Mouse (Mus musculus): Measurements from ENCODE around the gene Esr1.
"Not testable (repeated sequence)": the region's sequence is repeated elsewhere in the genome, so short reads cannot be mapped to it uniquely, and the experiment has no call there.

The Esr1 gene

GRCm38 (mm10) chr10:4619426-4619825, 8.0 kb downstream of the Esr1 start:
- CTCF ChIA-PET = not testable (repeated sequence)

GRCm38 (mm10) chr10:4620596-4621504, 9.5 kb downstream of the Esr1 start:
- CTCF ChIA-PET = no interaction called here

- CTCF ChIA-PET = no interaction called here
These were observed 10.1 kb downstream of the Esr1 start for GRCm38 (mm10) chr10:4621505-4621815.

GRCm38 (mm10) chr10:4623319-4623718, 11.9 kb downstream of the Esr1 start:
- CTCF ChIA-PET = no interaction called here

GRCm38 (mm10) chr10:4624581-4624980, 13.2 kb downstream of the Esr1 start:
- CTCF ChIA-PET = no interaction called here

GRCm38 (mm10) chr10:4625300-4625699, 13.9 kb downstream of the Esr1 start:
- CTCF ChIA-PET = no interaction called here

- CTCF ChIA-PET = no interaction called here
These were observed 15.0 kb downstream of the Esr1 start for GRCm38 (mm10) chr10:4626432-4626831.

GRCm38 (mm10) chr10:4626996-4627395, 15.6 kb downstream of the Esr1 start:
- CTCF ChIA-PET = no interaction called here

GRCm38 (mm10) chr10:4627415-4627814, 16.0 kb downstream of the Esr1 start:
- CTCF ChIA-PET = no interaction called here

GRCm38 (mm10) chr10:4629314-4629713, 17.9 kb downstream of the Esr1 start:
- CTCF ChIA-PET = no interaction called here

- CTCF ChIA-PET = interaction anchor here (0.6 to 1.1 kb wide), 3 partner anchors 39 to 562 kb away, joined by 3 read pairs; no protein-coding TSS in a partner anchor
These were observed 20.9 kb downstream of the Esr1 start for GRCm38 (mm10) chr10:4632211-4632704.

- CTCF ChIA-PET = interaction anchor here (1.1 kb wide), 1 partner anchor 561 kb away, joined by 3 read pairs; no protein-coding TSS in a partner anchor
These were observed 22.1 kb downstream of the Esr1 start for GRCm38 (mm10) chr10:4633287-4634030.

- CTCF ChIA-PET = no interaction called here
These were observed 24.3 kb downstream of the Esr1 start for GRCm38 (mm10) chr10:4635740-4636139.

- CTCF ChIA-PET = no interaction called here
These were observed 34.7 kb downstream of the Esr1 start for GRCm38 (mm10) chr10:4646074-4646473.

GRCm38 (mm10) chr10:4646851-4647250, 35.5 kb downstream of the Esr1 start:
- CTCF ChIA-PET = no interaction called here

GRCm38 (mm10) chr10:4665380-4665779, 54.0 kb downstream of the Esr1 start:
- CTCF ChIA-PET = no interaction called here

- CTCF ChIA-PET = no interaction called here
These were observed 55.6 kb downstream of the Esr1 start for GRCm38 (mm10) chr10:4667006-4667405.

- CTCF ChIA-PET = no interaction called here
These were observed 58.7 kb downstream of the Esr1 start for GRCm38 (mm10) chr10:4670053-4670452.

GRCm38 (mm10) chr10:4671876-4672275, 60.5 kb downstream of the Esr1 start:
- CTCF ChIA-PET = no interaction called here

- CTCF ChIA-PET = no interaction called here
These were observed 62.0 kb downstream of the Esr1 start for GRCm38 (mm10) chr10:4673311-4673816.

GRCm38 (mm10) chr10:4674983-4675592, 63.7 kb downstream of the Esr1 start:
- CTCF ChIA-PET = not testable (repeated sequence)

- CTCF ChIA-PET = no interaction called here
These were observed 71.7 kb downstream of the Esr1 start for GRCm38 (mm10) chr10:4683106-4683505.
